Mouse (Mus musculus) cortical plate, adult 2 months (tissue): ENCODE measurements at regions not wholly inside any gene's neighbourhood (a gene's known extent, or its start where the extent isn't known, plus 50 kb on each side); places are given as distances from the start of the nearest gene placed in this dataset.

Experiments used
- CTCF ChIP-seq: fragments of 200-500 bp; IDR thresholded peaks from 2 replicates; pipeline ENCODE4 v1.5.1; 2011; ENCODE audit warnings: mild to moderate bottlenecking, control low read depth, low read length; ENCODE audit not compliant: insufficient read depth; ENCODE audit errors: extremely low read depth
- POLR2A ChIP-seq: fragments of 200-500 bp; IDR thresholded peaks from 2 replicates; pipeline ENCODE4 v1.6.1; 2011; ENCODE audit warnings: mild to moderate bottlenecking, low read length, control low read depth; ENCODE audit not compliant: insufficient read depth; ENCODE audit errors: extremely low read depth

DNA sequence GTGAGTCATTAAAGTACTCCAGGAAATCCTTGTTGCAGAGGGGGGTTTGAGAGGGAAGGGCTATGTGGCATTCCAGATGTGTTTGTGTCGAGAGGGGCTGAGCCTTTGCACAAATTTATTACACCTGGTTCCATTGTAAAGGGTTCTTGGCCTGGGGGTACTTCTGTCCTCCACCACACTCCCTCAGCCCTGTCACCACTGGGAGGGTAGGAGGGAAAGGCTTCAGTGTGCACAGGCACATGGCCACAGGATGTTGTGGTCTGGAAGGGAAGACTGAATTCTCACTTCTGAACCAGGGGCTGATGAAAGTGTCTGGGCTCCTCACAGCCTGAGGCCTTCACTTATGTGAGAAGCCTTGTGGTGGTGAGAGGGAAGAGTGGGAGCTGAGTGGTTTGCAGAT, 473.8 kb upstream of the Zfp462 start:
- TF ChIP-seq CTCF (no peak), POLR2A (no peak)
